Mouse (Mus musculus): ENCODE data around the gene Ltbp2. TPM values are rescaled to one million over a fixed set of nuclear protein-coding genes. Genes with fewer than 3 reads are reported as not detected.

Ltbp2 gene
- polyA plus RNA-seq, 1 experiment: 3.7 TPM

GRCm38 (mm10) chr12:84896235-84896634, 19.9 kb upstream of the Ltbp2 start:
- Histone ChIP-seq H3K27ac (ENCODE audit: control insufficient read depth, insufficient read depth, low read depth, low read length) (no peak overlapping the region), H3K36me3 (ENCODE audit: control insufficient read depth, insufficient read depth, low read length) (no peaks in the 10 kb centered on the region), H3K4me1 (ENCODE audit: control insufficient read depth, insufficient read depth, low read length) (no peaks in the 10 kb centered on the region), H3K4me3 (ENCODE audit: control insufficient read depth, low read depth, low read length) (peak overlapping the region; percentile 67), H3K27me3 (ENCODE audit: control insufficient read depth, insufficient read depth, low read length) (no peaks in the 10 kb centered on the region)
- TF ChIP-seq CTCF (IDR thresholded peaks at IDR 0.05; ENCODE audit: control insufficient read depth, insufficient read depth, insufficient replicate concordance, low read depth, low read length): no peak
- TF ChIP-seq POLR2A (IDR thresholded peaks at IDR 0.05; ENCODE audit: control insufficient read depth, low read depth, low read length): no peak

GRCm38 (mm10) chr12:84893648-84894628, 17.6 kb upstream of the Ltbp2 start:
- no peaks in the 10 kb centered on the region for H3K4me1 ChIP-seq (ENCODE audit: control insufficient read depth, insufficient read depth, low read length)
- no peak overlapping the region for H3K27ac ChIP-seq (ENCODE audit: control insufficient read depth, insufficient read depth, low read depth, low read length)
- no peak overlapping the region for H3K4me3 ChIP-seq (ENCODE audit: control insufficient read depth, low read depth, low read length)
- no peaks in the 10 kb centered on the region for H3K27me3 ChIP-seq (ENCODE audit: control insufficient read depth, insufficient read depth, low read length)
- TF ChIP-seq POLR2A (IDR thresholded peaks at IDR 0.05; ENCODE audit: control insufficient read depth, low read depth, low read length): no peak
- TF ChIP-seq CTCF (IDR thresholded peaks at IDR 0.05; ENCODE audit: control insufficient read depth, insufficient read depth, insufficient replicate concordance, low read depth, low read length): no peak
- H3K36me3 ChIP-seq (ENCODE audit: control insufficient read depth, insufficient read depth, low read length): no peaks in the 10 kb centered on the region

GRCm38 (mm10) chr12:84890289-84890688, 14.0 kb upstream of the Ltbp2 start:
- no peaks in the 10 kb centered on the region for H3K4me1 ChIP-seq (ENCODE audit: control insufficient read depth, insufficient read depth, low read length)
- H3K27ac ChIP-seq (ENCODE audit: control insufficient read depth, insufficient read depth, low read depth, low read length): no peak overlapping the region
- H3K36me3 ChIP-seq (ENCODE audit: control insufficient read depth, insufficient read depth, low read length): no peaks in the 10 kb centered on the region
- no peak overlapping the region for H3K4me3 ChIP-seq (ENCODE audit: control insufficient read depth, low read depth, low read length)
- TF ChIP-seq POLR2A (IDR thresholded peaks at IDR 0.05; ENCODE audit: control insufficient read depth, low read depth, low read length): no peak
- TF ChIP-seq CTCF (IDR thresholded peaks at IDR 0.05; ENCODE audit: control insufficient read depth, insufficient read depth, insufficient replicate concordance, low read depth, low read length): no peak
- H3K27me3 ChIP-seq (ENCODE audit: control insufficient read depth, insufficient read depth, low read length): no peaks in the 10 kb centered on the region

GRCm38 (mm10) chr12:84885107-84885876, 9.0 kb upstream of the Ltbp2 start:
- H3K36me3 ChIP-seq (ENCODE audit: control insufficient read depth, insufficient read depth, low read length): no peaks in the 10 kb centered on the region
- no peaks in the 10 kb centered on the region for H3K4me1 ChIP-seq (ENCODE audit: control insufficient read depth, insufficient read depth, low read length)
- TF ChIP-seq POLR2A (IDR thresholded peaks at IDR 0.05; ENCODE audit: control insufficient read depth, low read depth, low read length): no peak
- TF ChIP-seq CTCF (IDR thresholded peaks at IDR 0.05; ENCODE audit: control insufficient read depth, insufficient read depth, insufficient replicate concordance, low read depth, low read length): no peak
- H3K27me3 ChIP-seq (ENCODE audit: control insufficient read depth, insufficient read depth, low read length): no peaks in the 10 kb centered on the region
- H3K27ac ChIP-seq (ENCODE audit: control insufficient read depth, insufficient read depth, low read depth, low read length): no peak overlapping the region
- H3K4me3 ChIP-seq (ENCODE audit: control insufficient read depth, low read depth, low read length): no peak overlapping the region

- H3K27ac ChIP-seq (ENCODE audit: control insufficient read depth, insufficient read depth, low read depth, low read length): no peak overlapping the region
- H3K36me3 ChIP-seq (ENCODE audit: control insufficient read depth, insufficient read depth, low read length): no peaks in the 10 kb centered on the region
- no peaks in the 10 kb centered on the region for H3K4me1 ChIP-seq (ENCODE audit: control insufficient read depth, insufficient read depth, low read length)
- no peaks in the 10 kb centered on the region for H3K27me3 ChIP-seq (ENCODE audit: control insufficient read depth, insufficient read depth, low read length)
- H3K4me3 ChIP-seq (ENCODE audit: control insufficient read depth, low read depth, low read length): no peak overlapping the region
- TF ChIP-seq POLR2A (IDR thresholded peaks at IDR 0.05; ENCODE audit: control insufficient read depth, low read depth, low read length) (no peak), CTCF (IDR thresholded peaks at IDR 0.05; ENCODE audit: control insufficient read depth, insufficient read depth, insufficient replicate concordance, low read depth, low read length) (no peak)
Observed at GRCm38 (mm10) chr12:84884423-84885076, 8.2 kb upstream of the Ltbp2 start.

- Histone ChIP-seq H3K27me3 (ENCODE audit: control insufficient read depth, insufficient read depth, low read length) (no peaks in the 10 kb centered on the region), H3K27ac (ENCODE audit: control insufficient read depth, insufficient read depth, low read depth, low read length) (no peak overlapping the region), H3K4me1 (ENCODE audit: control insufficient read depth, insufficient read depth, low read length) (no peaks in the 10 kb centered on the region), H3K4me3 (ENCODE audit: control insufficient read depth, low read depth, low read length) (no peak overlapping the region), H3K36me3 (ENCODE audit: control insufficient read depth, insufficient read depth, low read length) (no peaks in the 10 kb centered on the region)
- no peak for TF ChIP-seq POLR2A (IDR thresholded peaks at IDR 0.05; ENCODE audit: control insufficient read depth, low read depth, low read length)
- TF ChIP-seq CTCF (IDR thresholded peaks at IDR 0.05; ENCODE audit: control insufficient read depth, insufficient read depth, insufficient replicate concordance, low read depth, low read length): no peak
Observed at GRCm38 (mm10) chr12:84882796-84883195, 6.5 kb upstream of the Ltbp2 start.
